Mouse (Mus musculus) midbrain, embryonic 14.5 days (tissue): ENCODE data around the gene Mbnl2. TPM values are rescaled to one million over a fixed set of nuclear protein-coding genes. Genes with fewer than 3 reads are reported as not detected.

Experiments used
- ATAC-seq: fragments of 200-750 bp; cut with Nextera tagmentation; 2 replicates; pipeline ENCODE4 v1.8.0; 2017; ENCODE audit warnings: moderate number of reproducible peaks, moderate library complexity; ENCODE audit not compliant: low FRiP score, low TSS enrichment
- DNase-seq: peaks from one replicate; pipeline ENCODE4 v3.0.0-alpha.2; 2015
- H3K27ac ChIP-seq: fragments of 300-500 bp; sonication (generic); replicated peaks from 2 replicates; pipeline ENCODE4 v1.5.1; 2014; ENCODE audit warnings: mild to moderate bottlenecking, low read depth, low read length, moderate library complexity
- H3K27me3 ChIP-seq: fragments of 300-500 bp; sonication (generic); 2 replicates; pipeline ENCODE4 v1.6.1; 2014; ENCODE audit warnings: low read length, control low read depth, mixed read lengths; ENCODE audit not compliant: control insufficient read depth, insufficient read depth
- H3K36me3 ChIP-seq: fragments of 300-500 bp; sonication (generic); 2 replicates; pipeline ENCODE4 v1.6.1; 2014; ENCODE audit warnings: low read length, control low read depth; ENCODE audit not compliant: control insufficient read depth, insufficient read depth
- H3K4me1 ChIP-seq: fragments of 300-500 bp; sonication (generic); 2 replicates; pipeline ENCODE4 v1.6.1; 2014; ENCODE audit warnings: mild to moderate bottlenecking, antibody characterized with exemption, low read length, control low read depth; ENCODE audit not compliant: control insufficient read depth, insufficient read depth
- H3K4me2 ChIP-seq: fragments of 300-500 bp; sonication (generic); 2 replicates; pipeline ENCODE4 v1.6.1; 2014; ENCODE audit warnings: mild to moderate bottlenecking, low read length, moderate library complexity
- H3K4me3 ChIP-seq: fragments of 300-500 bp; sonication (generic); replicated peaks from 2 replicates; pipeline ENCODE4 v1.5.1; 2014; ENCODE audit warnings: low read depth, low read length
- H3K9ac ChIP-seq: fragments of 300-500 bp; sonication (generic); replicated peaks from 2 replicates; pipeline ENCODE4 v1.6.1; 2014; ENCODE audit warnings: mild to moderate bottlenecking, low read length, moderate library complexity
- H3K9me3 ChIP-seq: fragments of 300-500 bp; sonication (generic); 2 replicates; pipeline ENCODE4 v1.6.1; 2016; ENCODE audit warnings: low read length, control low read depth, mixed read lengths; ENCODE audit not compliant: control insufficient read depth
- WGBS: fragments of 180-500 bp; shearing (Covaris S2); extraction: QIAGEN DNeasy Blood & Tissue Kit; methylation state at CpG from one replicate; pipeline ENCODE4 v1.1.7; 2014; 5-methylcytosine and 5-hydroxymethylcytosine counted together
- polyA plus RNA-seq: library from polyadenylated mRNA; unstranded; fragments of >200 nt; fragmentation: Nextera tagmentation; extraction: Ambion mirVana; gene quantifications from 2 replicates; pipeline ENCODE4 v1.2.1, GENCODE M21; 2014

The Mbnl2 gene
- polyA plus RNA-seq, 1 experiment from 2014 or later: 22.5 TPM

- WGBS: 92% methylated on average over 1 of the region's 1 CpGs
- H3K9ac ChIP-seq: no peak overlapping the region
- no peaks in the 10 kb centered on the region for H3K9me3 ChIP-seq
- DNase-seq (no peak), ATAC-seq (no peak)
- H3K4me2 ChIP-seq: no peak overlapping the region
- no peak overlapping the region for H3K4me3 ChIP-seq
- H3K4me1 ChIP-seq: 0 out of 2 replicates have a peak, but pooled peaks cover 3% of the 10 kb centered on the region
- H3K27me3 ChIP-seq: no peaks in the 10 kb centered on the region
- H3K36me3 ChIP-seq: no peaks in the 10 kb centered on the region
- no peak overlapping the region for H3K27ac ChIP-seq
These were observed 47.6 kb downstream of the Mbnl2 start for GRCm38 (mm10) chr14:120323111-120323510.

GRCm38 (mm10) chr14:120324061-120324791 is 48.8 kb downstream of the Mbnl2 start:
- H3K4me2 ChIP-seq: no peak overlapping the region

GRCm38 (mm10) chr14:120324883-120325480 is 49.5 kb downstream of the Mbnl2 start:
- ATAC-seq: no peak
- DNase-seq: no peak
- no peak overlapping the region for H3K4me2 ChIP-seq
- H3K9me3 ChIP-seq: no peaks in the 10 kb centered on the region
- no peak overlapping the region for H3K9ac ChIP-seq
- no peaks in the 10 kb centered on the region for H3K4me1 ChIP-seq
- H3K27ac ChIP-seq: no peak overlapping the region
- no peaks in the 10 kb centered on the region for H3K36me3 ChIP-seq
- no peaks in the 10 kb centered on the region for H3K27me3 ChIP-seq
- H3K4me3 ChIP-seq: no peak overlapping the region
- 95% methylated on average over 19 of the region's 19 CpGs for WGBS

More at GRCm38 (mm10) chr14:120324061-120324791, 48.8 kb downstream of the Mbnl2 start:
- Histone ChIP-seq H3K9ac (no peak overlapping the region), H3K27me3 (no peaks in the 10 kb centered on the region), H3K4me3 (no peak overlapping the region), H3K36me3 (no peaks in the 10 kb centered on the region), H3K4me1 (no peaks in the 10 kb centered on the region), H3K9me3 (no peaks in the 10 kb centered on the region), H3K27ac (no peak overlapping the region)
- WGBS: 96% methylated on average over 8 of the region's 8 CpGs
- DNase-seq (no peak), ATAC-seq (no peak)

- Histone ChIP-seq H3K27me3 (no peaks in the 10 kb centered on the region), H3K36me3 (no peaks in the 10 kb centered on the region), H3K4me3 (no peak overlapping the region), H3K27ac (no peak overlapping the region), H3K4me1 (no peaks in the 10 kb centered on the region), H3K9me3 (no peaks in the 10 kb centered on the region), H3K9ac (no peak overlapping the region), H3K4me2 (no peak overlapping the region)
- DNase-seq (no peak), ATAC-seq (no peak)
- WGBS: 90% methylated on average over 5 of the region's 5 CpGs
These were observed 50.2 kb downstream of the Mbnl2 start for GRCm38 (mm10) chr14:120325673-120326072.

- no peak overlapping the region for H3K27ac ChIP-seq
- WGBS: 72% methylated on average over 12 of the region's 12 CpGs
- no peaks in the 10 kb centered on the region for H3K36me3 ChIP-seq
- H3K27me3 ChIP-seq: no peaks in the 10 kb centered on the region
- DNase-seq (no peak), ATAC-seq (no peak)
- no peak overlapping the region for H3K4me3 ChIP-seq
- no peak overlapping the region for H3K4me2 ChIP-seq
- H3K4me1 ChIP-seq: no peaks in the 10 kb centered on the region
- no peak overlapping the region for H3K9ac ChIP-seq
- no peaks in the 10 kb centered on the region for H3K9me3 ChIP-seq
These were observed 55.0 kb downstream of the Mbnl2 start for GRCm38 (mm10) chr14:120330454-120330853.

GRCm38 (mm10) chr14:120330881-120331514 is 55.5 kb downstream of the Mbnl2 start:
- Histone ChIP-seq H3K9ac (no peak overlapping the region), H3K36me3 (no peaks in the 10 kb centered on the region), H3K27me3 (no peaks in the 10 kb centered on the region), H3K27ac (no peak overlapping the region), H3K4me1 (no peaks in the 10 kb centered on the region), H3K4me2 (no peak overlapping the region), H3K4me3 (no peak overlapping the region), H3K9me3 (no peaks in the 10 kb centered on the region)
- no peak for DNase-seq
- no peak for ATAC-seq
- 91% methylated on average over 13 of the region's 13 CpGs for whole genome bisulfite sequencing

GRCm38 (mm10) chr14:120333465-120334243 is 58.2 kb downstream of the Mbnl2 start:
- no peak for DNase-seq
- 88% methylated on average over 15 of the region's 15 CpGs for WGBS
- Histone ChIP-seq H3K9me3 (no peaks in the 10 kb centered on the region), H3K4me2 (no peak overlapping the region), H3K4me1 (peaks cover 16% of the 10 kb centered on the region; the same call in 1 of the 2 replicates), H3K27me3 (no peaks in the 10 kb centered on the region), H3K4me3 (no peak overlapping the region), H3K27ac (no peak overlapping the region), H3K36me3 (no peaks in the 10 kb centered on the region), H3K9ac (no peak overlapping the region)
- ATAC-seq: no peak

GRCm38 (mm10) chr14:120335366-120335765 is 59.9 kb downstream of the Mbnl2 start:
- Histone ChIP-seq H3K27me3 (no peaks in the 10 kb centered on the region), H3K36me3 (no peaks in the 10 kb centered on the region), H3K9me3 (no peaks in the 10 kb centered on the region), H3K4me1 (peaks cover 16% of the 10 kb centered on the region; the same call in 1 of the 2 replicates), H3K4me2 (no peak overlapping the region), H3K27ac (no peak overlapping the region), H3K4me3 (no peak overlapping the region), H3K9ac (no peak overlapping the region)
- DNase-seq: no peak
- no peak for ATAC-seq
- 85% methylated on average over 9 of the region's 9 CpGs for WGBS
